Mouse (Mus musculus): Measurements from ENCODE around the gene Gnb5. TPM values are rescaled to one million over a fixed set of nuclear protein-coding genes. Genes with fewer than 3 reads are reported as not detected.

The Gnb5 gene
- total and polyA plus RNA-seq, 2 experiments from 2014 or later, result 62.7 to 74.9 TPM

- Histone ChIP-seq H3K27me3 (ENCODE audit: control insufficient read depth, insufficient read depth, low read length) (no peaks in the 10 kb centered on the region), H3K9ac (replicated peaks; ENCODE audit: low read depth, low read length) (no peak within 1 kb of the TSS), H3K4me2 (ENCODE audit: low read depth, low read length) (no peak within 1 kb of the TSS), H3K9me3 (replicated peaks; ENCODE audit: control insufficient read depth, low read length) (no peaks in the 10 kb centered on the region), H3K36me3 (replicated peaks; ENCODE audit: control insufficient read depth, insufficient read depth, low read length) (peaks cover 34% of the 10 kb centered on the region), H3K27ac (ENCODE audit: low read depth) (no peak within 1 kb of the TSS), H3K4me3 (ENCODE audit: low read depth, low read length) (no peak within 1 kb of the TSS), H3K4me1 (ENCODE audit: control insufficient read depth, insufficient read depth) (no peaks in the 10 kb centered on the region)
- 88% methylated on average over 5 of the region's 5 CpGs for WGBS
- DNase-seq (ENCODE audit: low spot score), result no peak
- no peak for TF ChIP-seq CTCF (IDR thresholded peaks at IDR 0.05; ENCODE audit: low read depth)
- TF ChIP-seq EP300 (IDR thresholded peaks at IDR 0.05; ENCODE audit: low read depth), result no peak
- ATAC-seq (ENCODE audit: insufficient read depth, low read depth), result no peak
Measured at GRCm38 (mm10) chr9:75347458-75347857, 41.4 kb downstream of the Gnb5 start, which contains the start of gene Bcl2l10. Bcl2l10 (plus strand) TSS chr9:75347758.

GRCm38 (mm10) chr9:75348066-75348465, 42.0 kb downstream of the Gnb5 start:
- no peak for TF ChIP-seq CTCF (IDR thresholded peaks at IDR 0.05; ENCODE audit: low read depth)
- TF ChIP-seq EP300 (IDR thresholded peaks at IDR 0.05; ENCODE audit: low read depth), result no peak
- no peak overlapping the region for H3K27ac ChIP-seq (ENCODE audit: low read depth)
- H3K36me3 ChIP-seq (replicated peaks; ENCODE audit: control insufficient read depth, insufficient read depth, low read length), result peaks cover 28% of the 10 kb centered on the region
- no peak overlapping the region for H3K4me2 ChIP-seq (ENCODE audit: low read depth, low read length)
- H3K9me3 ChIP-seq (replicated peaks; ENCODE audit: control insufficient read depth, low read length), result no peaks in the 10 kb centered on the region
- H3K9ac ChIP-seq (replicated peaks; ENCODE audit: low read depth, low read length), result no peak overlapping the region
- H3K4me3 ChIP-seq (ENCODE audit: low read depth, low read length), result no peak overlapping the region
- no peaks in the 10 kb centered on the region for H3K4me1 ChIP-seq (ENCODE audit: control insufficient read depth, insufficient read depth)
- DNase-seq (ENCODE audit: low spot score), result no peak
- ATAC-seq (ENCODE audit: insufficient read depth, low read depth), result no peak
- WGBS, result 88% methylated on average over 17 of the region's 17 CpGs
- no peaks in the 10 kb centered on the region for H3K27me3 ChIP-seq (ENCODE audit: control insufficient read depth, insufficient read depth, low read length)

GRCm38 (mm10) chr9:75348641-75349040, 42.6 kb downstream of the Gnb5 start:
- Histone ChIP-seq H3K4me1 (ENCODE audit: control insufficient read depth, insufficient read depth) (no peaks in the 10 kb centered on the region), H3K27me3 (ENCODE audit: control insufficient read depth, insufficient read depth, low read length) (no peaks in the 10 kb centered on the region), H3K9ac (replicated peaks; ENCODE audit: low read depth, low read length) (no peak overlapping the region), H3K9me3 (replicated peaks; ENCODE audit: control insufficient read depth, low read length) (no peaks in the 10 kb centered on the region), H3K4me3 (ENCODE audit: low read depth, low read length) (no peak overlapping the region), H3K27ac (ENCODE audit: low read depth) (no peak overlapping the region), H3K36me3 (replicated peaks; ENCODE audit: control insufficient read depth, insufficient read depth, low read length) (peaks cover 28% of the 10 kb centered on the region), H3K4me2 (ENCODE audit: low read depth, low read length) (no peak overlapping the region)
- DNase-seq (ENCODE audit: low spot score) (no peak), ATAC-seq (ENCODE audit: insufficient read depth, low read depth) (no peak)
- no peak for TF ChIP-seq EP300 (IDR thresholded peaks at IDR 0.05; ENCODE audit: low read depth)
- no peak for TF ChIP-seq CTCF (IDR thresholded peaks at IDR 0.05; ENCODE audit: low read depth)
- WGBS, result 92% methylated on average over 3 of the region's 3 CpGs

GRCm38 (mm10) chr9:75353094-75353493, 47.0 kb downstream of the Gnb5 start:
- TF ChIP-seq CTCF (IDR thresholded peaks at IDR 0.05; ENCODE audit: low read depth) (no peak), EP300 (IDR thresholded peaks at IDR 0.05; ENCODE audit: low read depth) (no peak)
- no peak overlapping the region for H3K27ac ChIP-seq (ENCODE audit: low read depth)
- no peaks in the 10 kb centered on the region for H3K36me3 ChIP-seq (replicated peaks; ENCODE audit: control insufficient read depth, insufficient read depth, low read length)
- H3K9ac ChIP-seq (replicated peaks; ENCODE audit: low read depth, low read length), result no peak overlapping the region
- H3K9me3 ChIP-seq (replicated peaks; ENCODE audit: control insufficient read depth, low read length), result no peaks in the 10 kb centered on the region
- no peaks in the 10 kb centered on the region for H3K4me1 ChIP-seq (ENCODE audit: control insufficient read depth, insufficient read depth)
- H3K27me3 ChIP-seq (ENCODE audit: control insufficient read depth, insufficient read depth, low read length), result no peaks in the 10 kb centered on the region
- 74% methylated on average over 8 of the region's 8 CpGs for WGBS
- DNase-seq (ENCODE audit: low spot score) (no peak), ATAC-seq (ENCODE audit: insufficient read depth, low read depth) (no peak)
- H3K4me3 ChIP-seq (ENCODE audit: low read depth, low read length), result no peak overlapping the region
- no peak overlapping the region for H3K4me2 ChIP-seq (ENCODE audit: low read depth, low read length)

- TF ChIP-seq EP300 (IDR thresholded peaks at IDR 0.05; ENCODE audit: low read depth), result no peak
- no peak for TF ChIP-seq CTCF (IDR thresholded peaks at IDR 0.05; ENCODE audit: low read depth)
- no peaks in the 10 kb centered on the region for H3K4me1 ChIP-seq (ENCODE audit: control insufficient read depth, insufficient read depth)
- H3K36me3 ChIP-seq (replicated peaks; ENCODE audit: control insufficient read depth, insufficient read depth, low read length), result no peaks in the 10 kb centered on the region
- H3K4me3 ChIP-seq (ENCODE audit: low read depth, low read length), result no peak overlapping the region
- WGBS, result 83% methylated on average over 4 of the region's 4 CpGs
- H3K9ac ChIP-seq (replicated peaks; ENCODE audit: low read depth, low read length), result no peak overlapping the region
- ATAC-seq (ENCODE audit: insufficient read depth, low read depth), result no peak
- DNase-seq (ENCODE audit: low spot score), result no peak
- H3K4me2 ChIP-seq (ENCODE audit: low read depth, low read length), result no peak overlapping the region
- H3K27ac ChIP-seq (ENCODE audit: low read depth), result no peak overlapping the region
- no peaks in the 10 kb centered on the region for H3K9me3 ChIP-seq (replicated peaks; ENCODE audit: control insufficient read depth, low read length)
- no peaks in the 10 kb centered on the region for H3K27me3 ChIP-seq (ENCODE audit: control insufficient read depth, insufficient read depth, low read length)
Measured at GRCm38 (mm10) chr9:75355783-75356182, 49.7 kb downstream of the Gnb5 start.

GRCm38 (mm10) chr9:75357087-75357654, 51.1 kb downstream of the Gnb5 start:
- DNase-seq (ENCODE audit: low spot score) (no peak), ATAC-seq (ENCODE audit: insufficient read depth, low read depth) (no peak)
- H3K4me3 ChIP-seq (ENCODE audit: low read depth, low read length), result no peak overlapping the region
- H3K4me2 ChIP-seq (ENCODE audit: low read depth, low read length), result no peak overlapping the region
- H3K27ac ChIP-seq (ENCODE audit: low read depth), result no peak overlapping the region
- TF ChIP-seq EP300 (IDR thresholded peaks at IDR 0.05; ENCODE audit: low read depth) (no peak), CTCF (IDR thresholded peaks at IDR 0.05; ENCODE audit: low read depth) (no peak)
- WGBS, result 62% methylated on average over 9 of the region's 9 CpGs
- H3K9ac ChIP-seq (replicated peaks; ENCODE audit: low read depth, low read length), result no peak overlapping the region
- no peaks in the 10 kb centered on the region for H3K9me3 ChIP-seq (replicated peaks; ENCODE audit: control insufficient read depth, low read length)
- no peaks in the 10 kb centered on the region for H3K27me3 ChIP-seq (ENCODE audit: control insufficient read depth, insufficient read depth, low read length)
- no peaks in the 10 kb centered on the region for H3K36me3 ChIP-seq (replicated peaks; ENCODE audit: control insufficient read depth, insufficient read depth, low read length)
- no peaks in the 10 kb centered on the region for H3K4me1 ChIP-seq (ENCODE audit: control insufficient read depth, insufficient read depth)

All from heart, postnatal 0 days (tissue).